In the genomic region with DNA sequence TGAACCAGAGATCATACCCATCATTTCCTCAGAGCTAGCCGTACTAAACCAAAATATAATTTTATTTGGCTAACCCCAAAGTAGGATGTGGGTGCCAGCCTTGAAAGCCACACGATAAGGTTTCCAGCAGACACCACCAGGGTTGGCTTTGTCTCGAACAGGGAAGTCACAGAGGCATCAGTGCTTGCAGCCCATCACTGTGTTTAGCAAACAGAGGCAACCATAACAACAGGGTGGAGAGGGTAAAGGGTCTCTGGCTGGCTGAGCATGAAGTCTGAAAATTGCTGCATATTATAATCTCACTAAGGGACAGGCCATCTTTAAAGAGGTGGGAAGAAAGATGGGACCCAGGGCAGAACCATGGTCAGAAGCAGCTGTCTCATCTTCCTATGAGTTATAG, we compare ENCODE assay signal across 19 mouse cellular contexts.
DNase-seq lines count a peak whose midpoint lies in the region; ATAC-seq and TF ChIP-seq lines count a peak whose summit lies in the region.
"Had no signal": no experiment of that assay in that cellular context is flagged by ENCODE, and none has a peak within 500 bp of the region (broad histone marks: within the 10 kb centered on the region; RNA-seq: fewer than 3 reads in every experiment).

No protein-coding gene starts in this region.

- H3K9me3 ChIP-seq in hindbrain, embryonic 11.5 days (ENCODE audit: control insufficient read depth, low read length) = no peaks in the 10 kb centered on the region
- H3K9me3 ChIP-seq in hindbrain, embryonic 16.5 days (ENCODE audit: control insufficient read depth, low read length) = no peaks in the 10 kb centered on the region
- no peaks in the 10 kb centered on the region for H3K9me3 ChIP-seq in kidney, embryonic 16.5 days (ENCODE audit: low read length)
- H3K9me3 ChIP-seq: embryonic facial prominence, embryonic 12.5 days; forebrain, embryonic 10.5 days; forebrain, embryonic 13.5 days; hindbrain, embryonic 15.5 days had no signal

- peaks cover 33% of the 10 kb centered on the region for H3K27me3 ChIP-seq in hindbrain, embryonic 11.5 days (ENCODE audit: control insufficient read depth, insufficient read depth, low read length)
- H3K27me3 ChIP-seq in hindbrain, embryonic 16.5 days (replicated peaks; ENCODE audit: control insufficient read depth, insufficient read depth, low read length) = peaks cover 20% of the 10 kb centered on the region
- H3K27me3 ChIP-seq in kidney, embryonic 16.5 days (ENCODE audit: insufficient read depth, low read length) = no peaks in the 10 kb centered on the region
- no peaks in the 10 kb centered on the region for H3K27me3 ChIP-seq in Patski
- H3K27me3 ChIP-seq in thymus, adult 2 months (ENCODE audit: control insufficient read depth, insufficient read depth, low read length) = no peaks in the 10 kb centered on the region
- H3K27me3 ChIP-seq: embryonic facial prominence, embryonic 12.5 days had no signal

- H3K4me2 ChIP-seq in hindbrain, embryonic 11.5 days (replicated peaks; ENCODE audit: low read depth, low read length) = no peak overlapping the region
- H3K4me2 ChIP-seq in hindbrain, embryonic 16.5 days (ENCODE audit: low read length) = no peak overlapping the region
- H3K4me2 ChIP-seq in kidney, embryonic 16.5 days (replicated peaks; ENCODE audit: low read depth, low read length) = no peak overlapping the region
- H3K4me2 ChIP-seq: embryonic facial prominence, embryonic 12.5 days; forebrain, embryonic 13.5 days; heart, embryonic 11.5 days; hindbrain, embryonic 15.5 days had no signal

- DNase-seq in hindbrain, embryonic 11.5 days (ENCODE audit: low spot score) = peak; percentile 7
- DNase-seq in kidney, postnatal 25 days = no peak
- DNase-seq in 416B (ENCODE audit: low read depth) (peak; percentile 3), Patski (ENCODE audit: low read depth, low spot score) (no peak)
- DNase-seq in spleen, adult 12 weeks (ENCODE audit: low spot score) = no peak
- DNase-seq in thymus, adult 2 months = no peak
- DNase-seq: adrenal gland, postnatal 10 days; adrenal gland, postnatal 36 days; gastrocnemius, adult 2 months; gastrocnemius, postnatal 14 days; heart, adult 11 months had no signal

- no peaks in the 10 kb centered on the region for H3K4me1 ChIP-seq in hindbrain, embryonic 11.5 days (replicated peaks; ENCODE audit: control insufficient read depth, insufficient read depth, low read length)
- peaks cover 12% of the 10 kb centered on the region for H3K4me1 ChIP-seq in hindbrain, embryonic 16.5 days (ENCODE audit: control insufficient read depth, insufficient read depth, low read depth, low read length)
- H3K4me1 ChIP-seq in kidney, embryonic 16.5 days (ENCODE audit: insufficient read depth, low read length) = peaks cover 24% of the 10 kb centered on the region
- no peaks in the 10 kb centered on the region for H3K4me1 ChIP-seq in thymus, adult 2 months (replicated peaks; ENCODE audit: control insufficient read depth, insufficient read depth, low read length)

- POLR2A ChIA-PET in Patski (lab: Charles Lee) = no interaction called here

- no peak for TF ChIP-seq CTCF in Patski (IDR thresholded peaks at IDR 0.05)
- TF ChIP-seq CTCF in thymus, adult 2 months (IDR thresholded peaks at IDR 0.05; ENCODE audit: borderline replicate concordance, control insufficient read depth, extremely low read depth, insufficient read depth, low read length, poor library complexity) = no peak

- no peaks in the 10 kb centered on the region for H3K36me3 ChIP-seq in hindbrain, embryonic 11.5 days (ENCODE audit: control insufficient read depth, insufficient read depth, low read length)
- no peaks in the 10 kb centered on the region for H3K36me3 ChIP-seq in hindbrain, embryonic 16.5 days (ENCODE audit: control insufficient read depth, insufficient read depth, low read length)
- H3K36me3 ChIP-seq in kidney, embryonic 16.5 days (ENCODE audit: insufficient read depth, low read length) = no peaks in the 10 kb centered on the region
- H3K36me3 ChIP-seq in thymus, adult 2 months (ENCODE audit: control insufficient read depth, insufficient read depth, low read length) = no peaks in the 10 kb centered on the region
- H3K36me3 ChIP-seq: embryonic facial prominence, embryonic 12.5 days; forebrain, embryonic 10.5 days; hindbrain, embryonic 15.5 days had no signal

- no peak overlapping the region for H3K4me3 ChIP-seq in hindbrain, embryonic 11.5 days (ENCODE audit: low read depth, low read length)
- no peak overlapping the region for H3K4me3 ChIP-seq in hindbrain, embryonic 16.5 days (ENCODE audit: low read length)
- H3K4me3 ChIP-seq in kidney, embryonic 16.5 days (ENCODE audit: low read length) = no peak overlapping the region
- no peak overlapping the region for H3K4me3 ChIP-seq in thymus, adult 2 months (ENCODE audit: control insufficient read depth, insufficient read depth, low read length)
- H3K4me3 ChIP-seq: embryonic facial prominence, embryonic 12.5 days; forebrain, embryonic 10.5 days; forebrain, embryonic 13.5 days; gastrocnemius, adult 2 months; hindbrain, embryonic 15.5 days had no signal

- no peak for ATAC-seq in hindbrain, embryonic 11.5 days (ENCODE audit: low FRiP score)
- no peak for ATAC-seq in hindbrain, embryonic 16.5 days
- peak; percentile 67; the same call in 1 of the 2 replicates for ATAC-seq in kidney, embryonic 16.5 days (ENCODE audit: low FRiP score, low TSS enrichment)
- ATAC-seq in Patski = peak; percentile 21

- no peak overlapping the region for H3K27ac ChIP-seq in hindbrain, embryonic 11.5 days (ENCODE audit: low read depth, low read length)
- no peak overlapping the region for H3K27ac ChIP-seq in hindbrain, embryonic 16.5 days (ENCODE audit: low read depth, low read length)
- H3K27ac ChIP-seq in kidney, embryonic 16.5 days (ENCODE audit: low read length) = peak overlapping the region; percentile 4; the same call in 1 of the 2 replicates
- H3K27ac ChIP-seq in thymus, adult 2 months (ENCODE audit: control insufficient read depth, insufficient read depth, low read length) = no peak overlapping the region
- H3K27ac ChIP-seq: embryonic facial prominence, embryonic 12.5 days; forebrain, embryonic 10.5 days; forebrain, embryonic 13.5 days; gastrocnemius, adult 2 months; hindbrain, embryonic 15.5 days had no signal

- no peak for TF ChIP-seq POLR2A in thymus, adult 2 months (IDR thresholded peaks at IDR 0.05; ENCODE audit: control insufficient read depth, extremely low read depth, insufficient read depth, low read length, poor library complexity)

- CTCF ChIA-PET in Patski (lab: Charles Lee) = no interaction called here

- H3K9ac ChIP-seq in hindbrain, embryonic 11.5 days (ENCODE audit: low read depth, low read length) = no peak overlapping the region
- H3K9ac ChIP-seq in hindbrain, embryonic 16.5 days (ENCODE audit: low read depth, low read length) = no peak overlapping the region
- H3K9ac ChIP-seq in kidney, embryonic 16.5 days (replicated peaks; ENCODE audit: low read length) = no peak overlapping the region
- H3K9ac ChIP-seq: embryonic facial prominence, embryonic 12.5 days; forebrain, embryonic 13.5 days; forebrain, postnatal 0 days; hindbrain, embryonic 15.5 days had no signal

- 56% methylated on average over 3 of the region's 3 CpGs for WGBS in hindbrain, embryonic 11.5 days
- 68% methylated on average over 3 of the region's 3 CpGs for WGBS in hindbrain, embryonic 16.5 days
- 53% methylated on average over 3 of the region's 3 CpGs for WGBS in kidney, embryonic 16.5 days
- WGBS in thymus, adult 2 months = 66% methylated on average over 3 of the region's 3 CpGs

- in situ Hi-C loops in Patski (cut with MboI; ENCODE audit: low pct_unique_long_range_greater_than_20kb) = no loop called here

Comparison
In these comparisons a context has a peak if more than half of its experiments do, and no peak if none do; other contexts are left out.
1. ATAC-seq: peak in kidney, embryonic 16.5 days (single experiment) and Patski (single experiment); none in hindbrain, embryonic 11.5 days (single experiment) and hindbrain, embryonic 16.5 days (single experiment).
2. DNase-seq: peak in hindbrain, embryonic 11.5 days (single experiment) and 416B (single experiment); none in kidney, postnatal 25 days (0 of 2), Patski (single experiment), spleen, adult 12 weeks (single experiment) and thymus, adult 2 months (single experiment).